Mouse (Mus musculus): ENCODE measurements around the gene Rad51b.

Rad51b gene

GRCm38 (mm10) chr12:79380190-79380589 is 83.1 kb downstream of the Rad51b start:
- no peak for DNase-seq (ENCODE audit: low read depth)

GRCm38 (mm10) chr12:79381489-79381888 is 84.4 kb downstream of the Rad51b start:
- no peak for DNase-seq (ENCODE audit: low read depth)

DNA sequence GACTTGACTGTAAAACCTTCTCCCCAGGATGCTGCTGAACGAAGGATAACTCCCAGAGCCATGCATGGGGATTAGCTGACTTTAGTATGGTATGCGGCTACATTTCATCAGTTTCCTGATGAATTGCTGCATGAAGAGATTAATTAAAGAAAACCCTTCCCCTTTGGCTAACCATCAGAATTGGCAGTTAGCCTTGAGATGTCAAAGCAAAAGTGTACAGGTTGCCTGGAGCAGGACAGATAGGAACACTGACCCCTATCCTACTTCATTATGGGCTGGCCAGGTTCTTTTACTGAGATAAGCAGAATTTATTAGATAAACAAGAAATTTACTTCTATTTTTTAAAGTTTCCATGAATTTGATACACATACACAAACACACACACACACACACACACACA is 85.3 kb downstream of the Rad51b start:
- no peak for DNase-seq (ENCODE audit: low read depth)

DNA sequence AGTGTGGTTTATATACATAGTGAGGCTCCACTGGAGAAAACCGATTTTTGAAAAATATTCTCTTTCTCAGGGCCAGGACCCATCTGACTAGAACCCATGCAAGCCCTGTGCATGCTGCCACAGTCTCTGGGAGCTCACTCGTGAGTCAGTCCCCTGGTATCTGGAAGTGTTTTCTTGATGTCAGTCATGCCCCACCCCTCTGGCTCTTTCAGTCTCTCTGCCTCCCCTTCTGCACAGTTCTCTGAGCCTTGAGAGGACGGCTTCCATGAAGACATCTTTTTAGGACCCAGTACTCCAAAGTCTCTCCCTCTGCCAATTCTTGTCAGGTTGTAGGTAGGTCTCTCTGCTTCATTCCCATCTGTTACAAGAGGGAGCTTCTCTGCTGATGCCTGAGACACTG is 86.5 kb downstream of the Rad51b start:
- DNase-seq (ENCODE audit: low read depth) = no peak

GRCm38 (mm10) chr12:79384787-79385186 is 87.7 kb downstream of the Rad51b start:
- no peak for DNase-seq (ENCODE audit: low read depth)

- no peak for DNase-seq (ENCODE audit: low read depth)
Measured at GRCm38 (mm10) chr12:79385199-79385598, 88.1 kb downstream of the Rad51b start.

DNA sequence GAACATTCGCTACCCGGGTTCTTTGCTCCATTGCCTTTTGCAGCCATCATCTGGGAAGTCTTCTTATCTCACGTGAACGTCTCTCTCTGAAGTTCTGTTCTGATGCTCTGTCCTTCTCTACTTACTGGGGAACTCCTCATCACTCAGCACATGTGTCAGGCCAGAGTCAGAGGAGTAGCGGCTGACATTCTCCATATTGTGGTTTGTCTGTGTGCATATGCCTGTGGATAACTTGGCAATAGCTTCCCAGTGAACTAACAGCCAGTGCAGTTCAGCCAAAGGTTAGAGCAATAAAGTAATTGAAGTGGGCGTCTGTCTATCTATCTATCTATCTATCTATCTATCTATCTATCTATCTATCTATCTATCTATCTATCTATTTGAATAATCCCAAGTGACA is 90.8 kb downstream of the Rad51b start:
- DNase-seq (ENCODE audit: low read depth) = no peak

DNA sequence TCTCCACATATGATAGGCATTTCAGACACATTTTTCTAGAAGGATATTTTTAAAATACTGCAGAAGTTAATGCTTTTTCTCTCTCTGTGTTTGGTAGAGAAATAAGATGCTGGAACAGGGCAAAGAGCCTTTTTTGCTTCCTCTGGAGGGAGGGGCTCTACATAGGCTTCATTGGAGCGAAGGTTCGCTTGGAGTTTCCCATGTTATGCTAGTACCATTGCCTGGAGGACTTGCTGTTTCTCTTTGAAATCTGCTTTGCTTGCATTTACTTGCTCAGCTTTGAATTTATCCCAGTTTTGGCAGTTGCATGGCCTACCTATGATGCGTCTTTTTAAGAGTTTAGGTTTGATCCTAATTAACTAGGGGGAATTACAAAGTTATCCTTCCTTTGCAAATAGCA is 92.2 kb downstream of the Rad51b start:
- DNase-seq (ENCODE audit: low read depth) = no peak

- no peak for DNase-seq (ENCODE audit: low read depth)
Measured at GRCm38 (mm10) chr12:79389971-79390370, 92.9 kb downstream of the Rad51b start.

- no peak for DNase-seq (ENCODE audit: low read depth)
Measured at GRCm38 (mm10) chr12:79393636-79394035, 96.6 kb downstream of the Rad51b start.

- no peak for DNase-seq (ENCODE audit: low read depth)
Measured at GRCm38 (mm10) chr12:79403992-79404391, 106.9 kb downstream of the Rad51b start.

DNA sequence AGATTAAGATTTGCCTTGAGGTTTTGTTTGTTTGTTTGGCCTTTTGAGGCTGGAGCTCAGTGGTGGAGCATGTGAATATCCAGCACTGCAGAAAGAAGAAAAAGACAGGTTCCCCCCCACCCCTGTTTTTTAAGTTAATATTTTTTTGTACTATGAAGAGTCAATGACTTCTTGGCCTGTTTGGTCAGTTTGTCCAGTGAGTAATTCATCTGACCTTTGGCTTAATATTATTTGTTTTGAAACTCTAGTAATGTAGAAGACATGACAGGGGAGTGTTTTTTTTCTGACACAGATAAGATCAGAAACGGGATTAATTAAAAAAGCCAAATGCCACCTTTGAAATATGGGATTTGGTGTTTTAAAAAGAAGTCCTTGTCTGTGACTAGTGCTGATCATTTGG is 107.4 kb downstream of the Rad51b start:
- no peak for DNase-seq (ENCODE audit: low read depth)

GRCm38 (mm10) chr12:79408677-79409076 is 111.6 kb downstream of the Rad51b start:
- DNase-seq (ENCODE audit: low read depth) = no peak

GRCm38 (mm10) chr12:79409126-79409860 is 112.2 kb downstream of the Rad51b start:
- DNase-seq (ENCODE audit: low read depth) = no peak

GRCm38 (mm10) chr12:79412894-79413507 is 115.9 kb downstream of the Rad51b start:
- DNase-seq (ENCODE audit: low read depth) = no peak

DNA sequence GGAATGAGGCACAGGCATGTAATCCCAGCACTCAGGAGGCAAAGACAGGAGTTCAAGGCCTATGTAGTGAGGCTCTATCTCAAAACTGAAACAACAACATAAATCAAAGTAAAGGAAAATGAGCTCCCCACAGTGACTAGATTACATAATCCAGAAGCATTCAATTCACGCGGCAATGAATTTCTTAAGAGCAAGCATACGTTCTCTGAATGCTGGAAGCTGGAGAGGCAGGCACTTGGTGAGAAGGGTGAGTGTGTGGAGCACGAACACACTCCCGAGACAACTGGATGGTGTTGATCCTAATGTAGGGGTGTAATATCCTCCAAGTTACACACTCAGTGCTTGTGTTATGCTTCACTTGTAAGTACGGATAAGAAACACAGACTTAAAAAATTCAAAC is 120.3 kb downstream of the Rad51b start:
- DNase-seq (ENCODE audit: low read depth) = no peak

- no peak for DNase-seq (ENCODE audit: low read depth)
Measured at GRCm38 (mm10) chr12:79420605-79421004, 123.5 kb downstream of the Rad51b start.

DNA sequence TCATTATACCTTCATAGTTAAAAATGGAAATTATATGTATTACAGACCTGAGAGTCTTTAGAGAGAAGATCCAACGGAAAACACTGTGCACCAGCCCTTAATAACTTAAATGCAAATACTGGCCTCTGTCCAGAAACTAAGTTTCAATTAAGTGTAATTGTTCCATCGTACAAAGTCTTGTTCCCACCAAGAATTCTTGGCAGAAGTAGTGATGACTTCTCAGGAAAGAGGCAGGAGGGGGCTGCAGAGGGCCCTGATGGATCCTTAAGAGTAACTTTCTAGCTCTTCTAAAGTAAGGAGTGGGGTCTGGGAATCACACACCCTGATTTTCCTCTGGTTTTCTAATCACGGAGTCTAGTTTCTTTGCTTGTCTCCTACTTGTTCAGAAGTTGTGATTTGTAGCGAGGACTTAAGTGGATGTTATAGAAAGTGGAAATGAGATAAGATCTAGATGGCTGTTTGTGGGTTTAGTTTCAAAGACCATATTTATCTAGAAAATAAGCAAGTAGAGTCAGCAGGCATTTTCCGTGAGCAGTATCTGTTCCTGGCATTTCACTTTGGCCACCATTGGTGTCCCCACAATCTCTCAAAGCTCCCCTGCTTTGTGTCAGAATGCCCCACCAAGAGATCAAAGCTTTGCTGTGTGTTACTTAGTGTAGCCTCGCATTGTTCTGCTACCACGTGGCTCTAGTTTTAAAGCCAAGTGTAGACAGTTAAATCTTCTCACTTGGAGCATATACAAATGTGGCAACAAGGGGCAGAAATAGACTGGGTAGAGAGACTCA is 132.6 kb downstream of the Rad51b start:
- no peak for DNase-seq (ENCODE audit: low read depth)

DNA sequence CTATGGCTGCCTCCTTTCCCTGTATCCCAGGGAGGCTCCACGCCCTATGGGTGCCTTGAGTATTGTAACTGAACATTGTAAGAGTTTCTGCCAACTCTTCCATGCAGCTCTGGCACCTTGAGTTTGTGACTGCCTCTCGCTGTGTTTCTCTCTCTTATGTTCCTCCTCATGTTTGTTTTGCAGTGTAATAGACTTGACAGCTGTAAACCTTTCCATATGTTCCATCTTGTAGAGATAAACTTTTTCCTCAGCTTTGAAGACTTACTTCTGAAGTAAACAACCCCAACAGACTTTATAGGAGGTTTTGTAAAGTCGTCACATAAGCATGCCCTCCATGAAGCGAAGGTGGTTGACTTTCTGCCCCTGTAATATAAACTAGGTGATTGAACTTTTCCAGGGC is 134.1 kb downstream of the Rad51b start:
- no peak for DNase-seq (ENCODE audit: low read depth)

GRCm38 (mm10) chr12:79433724-79434442 is 136.8 kb downstream of the Rad51b start:
- DNase-seq (ENCODE audit: low read depth) = no peak

DNA sequence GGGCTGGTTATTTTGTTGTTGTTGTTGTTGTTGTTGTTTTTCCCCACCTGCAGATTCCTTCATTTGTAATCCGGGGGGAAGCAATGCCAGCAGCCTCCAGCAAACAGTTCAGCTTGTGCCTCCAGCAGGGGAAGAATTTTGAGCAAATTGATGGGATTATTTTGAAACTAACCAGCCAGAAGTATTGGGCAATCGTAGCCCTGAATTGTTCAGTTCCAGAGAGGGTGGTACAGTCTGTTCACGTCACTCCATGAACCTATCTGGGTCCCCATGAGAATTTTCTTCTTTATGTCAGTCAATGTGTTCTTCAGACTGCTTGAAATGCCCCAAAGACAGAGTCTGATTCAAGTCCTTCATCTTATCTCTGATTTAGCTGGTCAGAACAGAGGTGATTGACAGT is 138.4 kb downstream of the Rad51b start:
- DNase-seq (ENCODE audit: low read depth) = no peak

DNA sequence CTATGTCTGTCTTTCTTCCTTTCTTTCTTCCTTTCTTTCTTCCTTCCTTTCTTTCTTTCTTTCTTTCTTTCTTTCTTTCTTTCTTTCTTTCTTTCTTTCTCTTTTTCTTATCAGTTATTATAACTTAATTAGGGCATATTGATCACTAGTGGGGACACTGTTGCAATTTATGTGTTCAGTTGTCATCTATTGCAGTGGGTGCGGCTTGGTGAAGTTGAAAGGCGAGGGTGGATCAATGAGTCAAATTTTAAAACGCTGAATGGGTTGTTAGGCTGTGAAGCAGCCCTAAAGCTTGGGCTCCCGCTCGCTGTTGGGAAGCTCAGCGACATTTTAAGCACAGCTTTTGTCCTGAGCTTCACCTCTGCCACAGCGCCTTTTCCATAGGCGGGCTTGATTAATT is 139.0 kb downstream of the Rad51b start:
- DNase-seq (ENCODE audit: low read depth) = no peak

Measured in c-Kit-positive CD71-positive TER-119-negative erythroid progenitor cells, embryonic 14.5 days (primary cell).